Mouse (Mus musculus): ENCODE results near the gene Rhox4c.
"Not testable (repeated sequence)": the region's sequence is repeated elsewhere in the genome, so short reads cannot be mapped to it uniquely, and the experiment has no call there.

- TF ChIP-seq CTCF, POLR2A (IDR thresholded peaks at IDR 0.05; ENCODE audit: insufficient read depth, low read depth, low read length): not testable (repeated sequence)
Observed at GRCm38 (mm10) chrX:37514059-37514458, 33.9 kb downstream of the Rhox4c start, which contains the start of gene Rhox4d.
